Comparison of ENCODE assay signal across 8 mouse cellular contexts in genomic region chrX:77511994-77512485, GRCm38 (mm10). TPM values are rescaled to one million over a fixed set of nuclear protein-coding genes. Genes with fewer than 3 reads are reported as not detected.
DNase-seq lines count a peak whose midpoint lies in the region; ATAC-seq lines count a peak whose summit lies in the region.

No protein-coding gene starts in this region.

- H3K9me3 ChIP-seq in heart, embryonic 10.5 days: no peaks in the 10 kb centered on the region
- H3K9me3 ChIP-seq in liver, embryonic 11.5 days (ENCODE audit: control insufficient read depth, low read length): no peaks in the 10 kb centered on the region

- no peak for DNase-seq in heart, embryonic 10.5 days (ENCODE audit: low spot score)
- no peak for DNase-seq in heart, postnatal 14 days
- DNase-seq in 416B (ENCODE audit: low read depth): peak; percentile 37
- DNase-seq in liver, embryonic 11.5 days (ENCODE audit: low spot score): no peak
- DNase-seq in layer of hippocampus, adult 9-10 months (ENCODE audit: low spot score): no peak
- DNase-seq in gastrocnemius, adult 8-10 months (ENCODE audit: low spot score in 2 of 2): no peak
- no peak for DNase-seq in adrenal gland, adult 2 months

- 0 out of 2 replicates have a peak, but pooled peaks have one; percentile 45 for ATAC-seq in erythroblast, adult 5-6 weeks (replicated peaks; ENCODE audit: low FRiP score, poor library complexity, severe bottlenecking)
- 0 out of 2 replicates have a peak, but pooled peaks have one; percentile 5 for ATAC-seq in liver, embryonic 11.5 days (replicated peaks; ENCODE audit: low FRiP score)

- H3K9ac ChIP-seq in liver, embryonic 11.5 days (ENCODE audit: low read depth, low read length): peak overlapping the region; percentile 85

- peak overlapping the region; percentile 70 for H3K4me3 ChIP-seq in heart, embryonic 10.5 days
- peak overlapping the region; percentile 70 for H3K4me3 ChIP-seq in liver, embryonic 11.5 days (ENCODE audit: low read depth, low read length)

- peak overlapping the region; percentile 96 for H3K27ac ChIP-seq in heart, embryonic 10.5 days
- H3K27ac ChIP-seq in liver, embryonic 11.5 days (ENCODE audit: low read depth, low read length): no peak overlapping the region

- 0 out of 2 replicates have a peak, but pooled peaks cover 4% of the 10 kb centered on the region for H3K4me1 ChIP-seq in heart, embryonic 10.5 days
- peaks cover 3% of the 10 kb centered on the region for H3K4me1 ChIP-seq in liver, embryonic 11.5 days (replicated peaks; ENCODE audit: control insufficient read depth, insufficient read depth, low read length)

- 13% methylated on average over 12 of the region's 12 CpGs for WGBS in heart, embryonic 10.5 days
- WGBS in liver, embryonic 11.5 days: 18% methylated on average over 12 of the region's 12 CpGs

- H3K4me2 ChIP-seq in liver, embryonic 11.5 days: peak overlapping the region; percentile 65

- H3K36me3 ChIP-seq in heart, embryonic 10.5 days: no peaks in the 10 kb centered on the region
- H3K36me3 ChIP-seq in liver, embryonic 11.5 days (ENCODE audit: control insufficient read depth, insufficient read depth, low read length): no peaks in the 10 kb centered on the region

- intact Hi-C loops in heart, postnatal 14 days (cut with DNase I): loop anchor here (2.0 to 10.0 kb wide), 4 partner anchors 35 to 203 kb away; no protein-coding TSS in a partner anchor

- no peaks in the 10 kb centered on the region for H3K27me3 ChIP-seq in heart, embryonic 10.5 days (ENCODE audit: insufficient read depth, poor library complexity, severe bottlenecking)
- no peaks in the 10 kb centered on the region for H3K27me3 ChIP-seq in liver, embryonic 11.5 days (replicated peaks; ENCODE audit: control insufficient read depth, insufficient read depth, low read length)

RNA-seq across cellular contexts. Expression of gene Tbl1x, which starts 1.2 kb away (rescaled TPM):
- 59.9 and 66.6 TPM in 2 replicates for polyA plus RNA-seq in heart, embryonic 10.5 days (2016; fragmentation: Nextera tagmentation; extraction: Ambion mirVana)
- 10 to 100 TPM; 42.4 to 43.0 TPM for total RNA-seq in heart, postnatal 14 days (2021)
- 9.0 and 14.0 TPM in 2 replicates for total RNA-seq in erythroblast, adult 5-6 weeks (2015; ENCODE audit: low replicate concordance)
- 6.4 and 7.1 TPM in 2 replicates for total RNA-seq in erythroblast, adult 5-6 weeks (2017; ENCODE audit: low replicate concordance)
- 53.0 and 56.7 TPM in 2 replicates for polyA plus RNA-seq in liver, embryonic 11.5 days (2014; fragmentation: Nextera tagmentation; extraction: Ambion mirVana)
- total RNA-seq in gastrocnemius, adult 8-10 months (2022): 10 to 100 TPM in 2 of 4 experiments, 1 to 10 TPM in 2; 8.2 to 11.6 (median 10.1) TPM
- 10 to 100 TPM; 73.4 to 75.1 TPM for total RNA-seq in adrenal gland, adult 2 months (2021)
- 10.6 and 12.9 TPM in 2 replicates for polyA plus RNA-seq in adrenal gland, adult 2 months (2012; rRNA removed)
